Mouse (Mus musculus) cerebellum, adult 2 months (tissue): Measurements from ENCODE around the gene Smyd3.

ENCODE experiments used
- CTCF ChIP-seq: fragments of 200-500 bp; IDR thresholded peaks from 2 replicates; pipeline ENCODE4 v1.5.1; 2011; ENCODE audit warnings: low read depth, mild to moderate bottlenecking, control low read depth, low read length, moderate library complexity, borderline replicate concordance; ENCODE audit not compliant: insufficient read depth
- POLR2A ChIP-seq: fragments of 200-500 bp; IDR thresholded peaks from 2 replicates; pipeline ENCODE4 v1.6.1; 2011; ENCODE audit warnings: low read length, control low read depth, borderline replicate concordance; ENCODE audit not compliant: insufficient read depth

- TF ChIP-seq CTCF (no peak), POLR2A (no peak)
Measured at GRCm38 (mm10) chr1:179385691-179386090, 132.2 kb downstream of the Smyd3 start.
